Mouse (Mus musculus) heart, postnatal 0 days (tissue): ENCODE results near the gene Cit. TPM values are rescaled to one million over a fixed set of nuclear protein-coding genes. Genes with fewer than 3 reads are reported as not detected.

Source experiments
- ATAC-seq: fragments of 200-750 bp; cut with Nextera tagmentation; 2 replicates; pipeline ENCODE4 v1.8.0; 2017; ENCODE audit warnings: low read depth, moderate number of reproducible peaks, moderate library complexity; ENCODE audit not compliant: insufficient read depth
- DNase-seq: peaks from one replicate; pipeline ENCODE4 v3.0.0-alpha.2; 2016; ENCODE audit warnings: low spot score
- H3K27ac ChIP-seq: fragments of 300-500 bp; sonication (generic); 2 replicates; pipeline ENCODE4 v1.5.1; 2014; ENCODE audit warnings: low read depth, mild to moderate bottlenecking
- H3K27me3 ChIP-seq: fragments of 300-500 bp; sonication (generic); 2 replicates; pipeline ENCODE4 v1.6.1; 2014; ENCODE audit warnings: low read length, mixed read lengths; ENCODE audit not compliant: control insufficient read depth, insufficient read depth
- H3K36me3 ChIP-seq: fragments of 300-500 bp; sonication (generic); replicated peaks from 2 replicates; pipeline ENCODE4 v1.6.1; 2014; ENCODE audit warnings: low read length, mixed read lengths; ENCODE audit not compliant: control insufficient read depth, insufficient read depth
- H3K4me1 ChIP-seq: fragments of 300-500 bp; sonication (generic); 2 replicates; pipeline ENCODE4 v1.6.1; 2014; ENCODE audit warnings: antibody characterized with exemption; ENCODE audit not compliant: control insufficient read depth, insufficient read depth
- H3K4me2 ChIP-seq: fragments of 300-500 bp; sonication (generic); 2 replicates; pipeline ENCODE4 v1.6.1; 2014; ENCODE audit warnings: low read depth, mild to moderate bottlenecking, low read length, moderate library complexity
- H3K4me3 ChIP-seq: fragments of 300-500 bp; sonication (generic); 2 replicates; pipeline ENCODE4 v1.5.1; 2014; ENCODE audit warnings: low read depth, low read length
- H3K9ac ChIP-seq: fragments of 300-500 bp; sonication (generic); replicated peaks from 2 replicates; pipeline ENCODE4 v1.6.1; 2014; ENCODE audit warnings: low read depth, low read length, mixed read lengths
- H3K9me3 ChIP-seq: fragments of 300-500 bp; sonication (generic); replicated peaks from 2 replicates; pipeline ENCODE4 v1.6.1; 2016; ENCODE audit warnings: low read length; ENCODE audit not compliant: control insufficient read depth
- CTCF ChIP-seq: IDR thresholded peaks from 2 replicates; pipeline ENCODE4 v1.5.1; 2016; ENCODE audit warnings: antibody characterized with exemption, control low read depth, low read depth
- EP300 ChIP-seq: IDR thresholded peaks from 2 replicates; pipeline ENCODE4 v1.6.1; 2016; ENCODE audit warnings: antibody characterized with exemption, low read depth
- WGBS: fragments of 180-500 bp; shearing (Covaris S2); extraction: QIAGEN DNeasy Blood & Tissue Kit; methylation state at CpG from one replicate; pipeline ENCODE4 v1.1.7; 2014; 5-methylcytosine and 5-hydroxymethylcytosine counted together
- polyA plus RNA-seq: library from polyadenylated mRNA; unstranded; fragments of >200 nt; fragmentation: Nextera tagmentation; extraction: Ambion mirVana; gene quantifications from 2 replicates; pipeline ENCODE4 v1.2.1, GENCODE M21; 2015
- total RNA-seq: library from RNA; depleted of rRNA; stranded (reverse); fragments of >200 nt; gene quantifications from 2 replicates; pipeline ENCODE4 v1.2.3, GENCODE M21; 2014; ENCODE audit warnings: low replicate concordance

Gene Cit
- total and polyA plus RNA-seq, 2 experiments from 2014 or later: 4.1 to 11.5 TPM

DNA sequence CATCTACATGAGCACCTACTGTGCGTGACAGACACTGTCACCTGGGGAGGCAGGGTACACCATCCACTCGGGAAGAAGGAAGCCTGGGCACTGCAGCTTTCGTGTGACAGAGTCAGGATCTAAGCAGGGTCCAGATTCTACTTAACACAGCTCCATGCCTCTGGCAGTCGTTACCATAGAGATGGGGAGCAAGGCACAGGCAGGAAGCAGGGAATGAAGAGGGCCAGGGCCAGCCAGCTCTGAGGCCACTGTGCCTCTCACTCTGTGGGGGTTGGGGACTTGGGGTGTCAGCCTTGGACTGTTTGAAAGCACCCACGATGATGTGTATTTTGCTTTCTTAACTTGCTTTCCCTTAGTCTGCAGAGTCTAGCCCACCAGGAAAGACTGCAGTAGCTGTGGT, 133.2 kb downstream of the Cit start:
- no peaks in the 10 kb centered on the region for H3K4me1 ChIP-seq
- H3K9me3 ChIP-seq: no peaks in the 10 kb centered on the region
- H3K36me3 ChIP-seq: peaks cover 34% of the 10 kb centered on the region; the same call in 1 of the 2 replicates
- no peaks in the 10 kb centered on the region for H3K27me3 ChIP-seq
- TF ChIP-seq EP300: no peak
- no peak for TF ChIP-seq CTCF
- 67% methylated on average over 5 of the region's 5 CpGs for WGBS
- no peak overlapping the region for H3K4me2 ChIP-seq
- peak overlapping the region; percentile 69 for H3K27ac ChIP-seq
- no peak for DNase-seq
- no peak overlapping the region for H3K9ac ChIP-seq
- H3K4me3 ChIP-seq: no peak overlapping the region
- no peak for ATAC-seq

DNA sequence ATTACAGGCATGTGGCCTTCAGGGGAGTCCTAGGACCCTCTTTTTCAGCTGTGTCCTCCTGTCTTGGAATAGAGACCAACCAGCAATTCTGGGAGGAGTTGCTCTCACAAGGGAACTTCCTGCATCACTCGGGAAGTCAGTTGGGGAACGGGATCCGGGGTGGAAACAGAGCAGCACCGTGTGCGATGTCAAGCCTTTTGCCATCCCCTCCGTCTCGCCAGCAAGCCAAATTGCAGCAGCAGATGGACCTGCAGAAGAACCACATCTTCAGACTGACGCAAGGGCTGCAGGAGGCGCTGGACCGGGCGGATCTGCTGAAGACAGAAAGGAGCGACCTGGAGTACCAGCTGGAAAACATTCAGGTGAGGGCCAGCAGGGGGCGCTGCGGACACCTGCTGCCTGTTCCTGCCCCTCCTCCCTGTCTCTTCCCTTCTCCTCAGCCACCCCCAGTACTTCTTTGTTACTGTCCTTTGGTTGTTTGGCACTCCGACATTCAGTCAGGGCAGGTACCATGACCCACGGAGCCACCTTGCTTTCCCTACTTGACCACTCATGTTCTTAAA, 134.1 kb downstream of the Cit start:
- Histone ChIP-seq H3K9me3 (no peaks in the 10 kb centered on the region), H3K4me2 (no peak overlapping the region), H3K27me3 (no peaks in the 10 kb centered on the region), H3K9ac (no peak overlapping the region), H3K4me3 (no peak overlapping the region), H3K36me3 (peaks cover 26% of the 10 kb centered on the region; the same call in 1 of the 2 replicates), H3K27ac (0 out of 2 replicates have a peak overlapping the region, but pooled peaks have one; percentile 69), H3K4me1 (no peaks in the 10 kb centered on the region)
- WGBS: 69% methylated on average over 16 of the region's 16 CpGs
- ATAC-seq (no peak), DNase-seq (no peak)
- TF ChIP-seq EP300: no peak
- peak; percentile 34 for TF ChIP-seq CTCF

DNA sequence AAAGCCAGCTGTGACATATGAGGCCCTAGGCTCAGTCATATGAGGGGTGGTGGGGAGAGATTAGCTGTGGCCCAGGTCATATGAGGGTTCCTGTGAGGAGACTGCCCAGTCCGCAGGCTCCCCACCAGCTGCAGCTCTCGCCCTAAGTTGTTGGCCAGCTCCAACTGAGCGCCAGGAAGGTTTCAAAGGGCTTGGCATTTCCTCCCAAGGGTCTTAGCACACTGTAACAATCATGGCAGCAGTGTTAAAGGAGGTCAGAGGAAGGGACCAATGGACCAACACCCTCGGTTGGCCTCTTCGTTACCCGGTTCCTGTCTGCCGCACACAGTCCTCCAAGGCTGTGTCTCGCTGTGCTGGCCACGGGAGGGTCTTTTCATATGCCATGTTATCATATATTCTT, 135.5 kb downstream of the Cit start:
- no peaks in the 10 kb centered on the region for H3K9me3 ChIP-seq
- no peak for TF ChIP-seq EP300
- TF ChIP-seq CTCF: no peak
- H3K36me3 ChIP-seq: peaks cover 30% of the 10 kb centered on the region; the same call in 1 of the 2 replicates
- H3K9ac ChIP-seq: no peak overlapping the region
- no peak overlapping the region for H3K4me3 ChIP-seq
- H3K27ac ChIP-seq: no peak overlapping the region
- WGBS: 75% methylated on average over 9 of the region's 9 CpGs
- DNase-seq (no peak), ATAC-seq (peak; percentile 13; the same call in 1 of the 2 replicates)
- H3K4me2 ChIP-seq: no peak overlapping the region
- H3K4me1 ChIP-seq: no peaks in the 10 kb centered on the region
- H3K27me3 ChIP-seq: no peaks in the 10 kb centered on the region

DNA sequence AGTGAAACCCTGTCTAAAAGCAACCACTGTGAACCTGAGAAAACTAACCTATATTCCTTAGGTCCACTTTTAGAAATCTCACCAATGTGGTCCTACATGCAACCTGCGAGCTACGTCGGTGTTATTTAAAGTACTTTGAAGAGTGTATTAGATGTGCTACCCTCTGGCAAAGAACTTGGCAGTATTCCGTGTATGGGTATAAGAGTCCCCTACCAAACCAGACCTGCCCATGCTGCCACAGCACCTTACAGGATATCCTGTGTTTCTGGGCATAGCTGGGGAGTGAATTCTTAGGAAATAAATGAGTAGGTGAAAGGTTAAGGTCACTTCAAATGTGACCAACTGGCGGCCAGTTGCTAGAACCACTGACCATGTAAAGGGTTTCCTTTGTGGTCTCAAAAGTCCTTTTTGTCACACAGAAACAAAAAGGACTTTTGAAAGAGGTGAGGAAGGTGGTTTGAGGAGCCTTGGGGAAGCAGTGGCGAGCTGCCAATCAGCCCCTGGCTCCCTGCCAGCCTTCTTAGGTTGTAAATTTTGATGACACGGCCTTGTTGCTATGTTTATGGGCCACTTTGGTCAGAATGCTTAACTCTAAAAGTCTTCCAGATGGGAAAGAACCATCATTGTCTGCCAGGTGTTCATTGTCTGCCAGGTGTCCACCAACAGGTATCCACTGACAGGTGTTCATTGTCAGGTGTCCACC, 137.7 kb downstream of the Cit start:
- 62% methylated on average over 7 of the region's 7 CpGs for WGBS

DNA sequence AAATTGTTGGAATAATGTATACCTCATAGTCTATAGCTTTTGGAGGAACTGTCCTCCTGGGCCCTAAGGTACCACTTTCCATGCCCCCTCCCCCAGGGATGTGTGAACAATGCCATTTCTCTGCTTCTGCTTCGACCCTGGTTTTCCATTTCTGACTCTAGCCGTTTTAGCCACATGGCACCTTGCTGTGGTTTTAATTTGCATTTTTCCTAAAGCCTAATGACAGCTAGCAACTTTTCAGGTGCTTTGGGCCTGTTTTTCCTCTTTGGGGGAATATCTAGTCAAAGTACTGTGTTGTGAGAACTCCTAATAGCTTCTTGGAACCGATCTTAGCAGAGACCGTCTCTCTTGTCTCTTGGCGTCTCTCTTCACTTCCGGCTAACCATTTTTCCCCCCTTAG, 139.3 kb downstream of the Cit start:
- TF ChIP-seq CTCF (no peak), EP300 (no peak)
- Histone ChIP-seq H3K4me1 (no peaks in the 10 kb centered on the region), H3K9me3 (no peaks in the 10 kb centered on the region), H3K9ac (no peak overlapping the region), H3K36me3 (peaks cover 49% of the 10 kb centered on the region), H3K4me2 (no peak overlapping the region), H3K27me3 (no peaks in the 10 kb centered on the region), H3K27ac (no peak overlapping the region), H3K4me3 (no peak overlapping the region)
- 90% methylated on average over 6 of the region's 6 CpGs for WGBS
- ATAC-seq (no peak), DNase-seq (no peak)

More for the DNA sequence above, 137.7 kb downstream of the Cit start:
- no peak for TF ChIP-seq CTCF
- TF ChIP-seq EP300: no peak
- Histone ChIP-seq H3K27me3 (no peaks in the 10 kb centered on the region), H3K4me1 (no peaks in the 10 kb centered on the region), H3K36me3 (peaks cover 33% of the 10 kb centered on the region; the same call in 1 of the 2 replicates), H3K9ac (no peak overlapping the region), H3K4me3 (no peak overlapping the region), H3K9me3 (no peaks in the 10 kb centered on the region), H3K27ac (no peak overlapping the region), H3K4me2 (no peak overlapping the region)
- ATAC-seq: no peak
- DNase-seq: no peak

DNA sequence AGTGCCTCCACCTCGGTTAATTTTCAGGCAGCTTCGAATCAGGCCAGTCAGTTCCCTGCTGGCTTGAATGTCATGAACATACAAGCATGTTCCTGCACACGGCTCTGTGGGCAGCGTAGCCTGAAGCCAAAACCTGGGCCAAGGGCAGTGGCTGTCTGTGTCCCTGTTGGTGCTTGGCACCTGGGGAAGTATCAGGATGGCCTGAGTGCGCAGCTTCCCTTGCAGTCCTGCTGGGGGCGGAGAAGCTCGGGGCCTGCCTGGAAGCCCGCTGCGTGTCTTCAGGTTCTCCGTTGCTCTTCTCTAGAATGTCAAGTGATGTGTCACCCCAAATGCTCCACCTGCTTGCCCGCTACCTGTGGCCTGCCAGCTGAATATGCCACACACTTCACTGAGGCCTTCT, 140.0 kb downstream of the Cit start:
- no peak for TF ChIP-seq CTCF
- no peak for TF ChIP-seq EP300
- peaks cover 54% of the 10 kb centered on the region for H3K36me3 ChIP-seq
- WGBS: 90% methylated on average over 11 of the region's 11 CpGs
- H3K9ac ChIP-seq: no peak overlapping the region
- no peak overlapping the region for H3K4me3 ChIP-seq
- H3K4me2 ChIP-seq: no peak overlapping the region
- no peak for DNase-seq
- H3K4me1 ChIP-seq: no peaks in the 10 kb centered on the region
- no peak overlapping the region for H3K27ac ChIP-seq
- H3K9me3 ChIP-seq: no peaks in the 10 kb centered on the region
- no peaks in the 10 kb centered on the region for H3K27me3 ChIP-seq
- no peak for ATAC-seq
